Mouse (Mus musculus): ENCODE results near the gene Ivns1abp. TPM values are rescaled to one million over a fixed set of nuclear protein-coding genes. Genes with fewer than 3 reads are reported as not detected.
"Not testable (repeated sequence)": the region's sequence is repeated elsewhere in the genome, so short reads cannot be mapped to it uniquely, and the experiment has no call there.

The Ivns1abp gene
- polyA plus RNA-seq, 1 experiment from 2014 or later: 78.5 TPM

DNA sequence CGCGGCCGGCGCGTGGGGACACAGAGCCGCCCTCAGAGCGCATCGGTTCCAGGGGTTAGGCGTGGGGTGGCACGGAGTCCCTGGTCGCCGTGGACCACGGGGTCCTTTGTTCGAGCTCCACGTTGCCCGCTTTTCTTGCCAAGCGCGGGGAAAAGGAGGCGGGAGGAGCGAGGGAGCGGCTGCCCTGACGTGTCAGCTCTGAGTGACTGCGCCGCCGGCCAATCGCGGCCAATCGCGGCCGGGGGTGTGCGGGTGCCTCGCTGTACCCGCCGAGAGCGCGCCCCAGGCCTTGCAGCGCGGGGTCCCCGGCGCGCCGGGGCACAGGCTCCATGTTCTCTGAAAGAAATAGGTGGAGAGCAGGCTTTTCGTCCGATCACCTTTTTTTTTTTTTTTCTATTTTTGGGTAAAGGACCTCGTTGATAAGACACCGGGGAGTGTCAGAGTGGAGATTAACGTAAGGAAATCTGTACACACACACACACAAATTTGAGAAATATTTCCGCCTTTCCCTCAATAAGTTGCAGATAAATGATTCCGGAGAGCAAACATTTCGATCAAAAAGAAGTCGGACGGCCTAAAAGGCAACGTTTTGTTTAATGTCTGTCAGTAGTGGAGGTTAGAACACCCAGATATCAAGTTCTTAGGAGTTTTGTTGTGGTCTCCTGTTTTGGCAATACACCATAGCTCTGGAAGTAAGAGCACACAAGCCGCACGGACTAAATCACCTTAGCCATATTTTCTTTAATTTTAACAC is 1.0 kb downstream of the Ivns1abp start:
- Histone ChIP-seq H3K4me1 (ENCODE audit: control insufficient read depth, low read depth, low read length) (peaks cover 35% of the 10 kb centered on the region), H3K9ac (ENCODE audit: low read depth, low read length) (peak overlapping the region; percentile 82), H3K4me2 (ENCODE audit: low read depth, low read length) (peak overlapping the region; percentile 100), H3K27me3 (ENCODE audit: control insufficient read depth, insufficient read depth, low read depth, low read length) (no peaks in the 10 kb centered on the region), H3K27ac (ENCODE audit: low read length) (peak overlapping the region; percentile 90), H3K36me3 (ENCODE audit: control insufficient read depth, insufficient read depth) (peaks cover 8% of the 10 kb centered on the region), H3K9me3 (replicated peaks; ENCODE audit: control insufficient read depth, low read length) (no peaks in the 10 kb centered on the region), H3K4me3 (ENCODE audit: low read depth, low read length) (peak overlapping the region; percentile 81)
- WGBS (ENCODE audit: insufficient replicate concordance): under 1% methylated on average over 54 of the region's 55 CpGs
- ATAC-seq (ENCODE audit: low read depth): peak; percentile 81

DNA sequence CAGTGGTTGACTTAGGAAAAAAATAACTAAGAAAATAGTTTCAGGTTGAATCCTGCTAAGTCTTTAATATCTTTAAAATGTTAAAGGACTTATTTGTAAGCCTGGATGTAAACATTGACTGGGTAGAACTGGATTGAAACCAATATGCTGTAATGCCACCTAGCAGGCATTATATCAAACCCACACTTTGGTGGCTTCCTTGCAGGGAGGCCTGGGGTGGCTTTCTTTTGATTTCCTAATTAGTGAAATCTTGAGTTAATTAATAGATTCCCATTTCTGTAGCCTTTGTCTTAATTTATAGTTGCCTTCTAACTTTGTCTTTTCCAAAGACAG is 1.6 kb downstream of the Ivns1abp start:
- Histone ChIP-seq H3K27me3 (ENCODE audit: control insufficient read depth, insufficient read depth, low read depth, low read length) (no peaks in the 10 kb centered on the region), H3K36me3 (ENCODE audit: control insufficient read depth, insufficient read depth) (peaks cover 12% of the 10 kb centered on the region), H3K27ac (ENCODE audit: low read length) (peak overlapping the region; percentile 90), H3K9me3 (replicated peaks; ENCODE audit: control insufficient read depth, low read length) (no peaks in the 10 kb centered on the region), H3K4me2 (ENCODE audit: low read depth, low read length) (peak overlapping the region; percentile 100), H3K9ac (ENCODE audit: low read depth, low read length) (peak overlapping the region; percentile 82), H3K4me3 (ENCODE audit: low read depth, low read length) (peak overlapping the region; percentile 81), H3K4me1 (ENCODE audit: control insufficient read depth, low read depth, low read length) (peaks cover 35% of the 10 kb centered on the region)
- no peak for ATAC-seq (ENCODE audit: low read depth)

DNA sequence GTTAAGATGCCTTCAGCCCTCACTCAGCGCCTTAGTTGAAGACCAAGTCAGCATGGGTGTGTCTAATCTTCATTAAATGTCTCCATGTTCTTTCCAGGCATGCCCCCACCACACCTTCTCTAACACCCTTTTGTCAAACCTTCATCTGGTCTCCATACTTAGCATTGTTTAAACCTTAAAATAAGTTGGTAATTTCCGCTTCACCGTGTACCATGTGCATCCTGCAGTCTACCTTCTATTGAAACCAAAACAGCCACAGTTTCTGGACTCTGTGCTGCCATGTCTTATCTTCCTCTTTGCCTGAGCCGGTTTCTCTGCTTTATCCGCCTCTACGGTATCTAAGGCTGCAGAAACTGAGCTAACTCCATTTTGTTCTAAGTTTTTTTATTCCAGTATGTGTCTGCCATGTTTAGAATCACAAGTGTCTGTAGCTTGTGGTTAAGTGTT is 2.4 kb downstream of the Ivns1abp start:
- H3K9me3 ChIP-seq (replicated peaks; ENCODE audit: control insufficient read depth, low read length): no peaks in the 10 kb centered on the region
- ATAC-seq (ENCODE audit: low read depth): no peak
- peak overlapping the region; percentile 100 for H3K4me2 ChIP-seq (ENCODE audit: low read depth, low read length)
- 8% methylated on average over 6 of the region's 6 CpGs for WGBS (ENCODE audit: insufficient replicate concordance)
- no peaks in the 10 kb centered on the region for H3K27me3 ChIP-seq (ENCODE audit: control insufficient read depth, insufficient read depth, low read depth, low read length)
- H3K27ac ChIP-seq (ENCODE audit: low read length): peak overlapping the region; percentile 89
- peak overlapping the region; percentile 49 for H3K9ac ChIP-seq (ENCODE audit: low read depth, low read length)
- H3K4me1 ChIP-seq (ENCODE audit: control insufficient read depth, low read depth, low read length): peaks cover 33% of the 10 kb centered on the region
- H3K36me3 ChIP-seq (ENCODE audit: control insufficient read depth, insufficient read depth): peaks cover 20% of the 10 kb centered on the region
- H3K4me3 ChIP-seq (ENCODE audit: low read depth, low read length): peak overlapping the region; percentile 81

DNA sequence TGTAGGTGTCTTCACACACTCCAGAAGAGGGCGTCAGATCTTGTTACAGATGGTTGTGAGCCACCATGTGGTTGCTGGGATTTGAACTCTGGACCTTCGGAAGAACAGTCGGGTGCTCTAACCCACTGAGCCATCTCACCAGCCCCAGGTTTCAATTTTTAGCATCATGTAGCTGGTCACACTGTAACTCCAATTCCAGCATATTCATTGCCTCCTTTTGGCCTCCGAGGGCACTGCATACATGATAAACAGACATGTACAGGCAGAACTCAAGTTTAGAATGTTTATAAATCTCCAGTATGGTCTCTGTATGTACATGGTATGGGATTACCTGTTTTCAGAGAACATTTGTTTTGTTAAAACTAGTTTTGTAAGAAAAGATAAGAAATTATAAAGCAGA is 4.0 kb downstream of the Ivns1abp start:
- not testable (repeated sequence) for H3K27ac ChIP-seq (ENCODE audit: low read length); H3K9ac ChIP-seq (ENCODE audit: low read depth, low read length); H3K4me2 ChIP-seq (ENCODE audit: low read depth, low read length); H3K4me3 ChIP-seq (ENCODE audit: low read depth, low read length); H3K9me3 ChIP-seq (replicated peaks; ENCODE audit: control insufficient read depth, low read length); H3K27me3 ChIP-seq (ENCODE audit: control insufficient read depth, insufficient read depth, low read depth, low read length); ATAC-seq (ENCODE audit: low read depth)
- Histone ChIP-seq H3K36me3 (ENCODE audit: control insufficient read depth, insufficient read depth) (peaks cover 36% of the 10 kb centered on the region), H3K4me1 (ENCODE audit: control insufficient read depth, low read depth, low read length) (peaks cover 21% of the 10 kb centered on the region)
- 70% methylated on average over 4 of the region's 4 CpGs for WGBS (ENCODE audit: insufficient replicate concordance)

DNA sequence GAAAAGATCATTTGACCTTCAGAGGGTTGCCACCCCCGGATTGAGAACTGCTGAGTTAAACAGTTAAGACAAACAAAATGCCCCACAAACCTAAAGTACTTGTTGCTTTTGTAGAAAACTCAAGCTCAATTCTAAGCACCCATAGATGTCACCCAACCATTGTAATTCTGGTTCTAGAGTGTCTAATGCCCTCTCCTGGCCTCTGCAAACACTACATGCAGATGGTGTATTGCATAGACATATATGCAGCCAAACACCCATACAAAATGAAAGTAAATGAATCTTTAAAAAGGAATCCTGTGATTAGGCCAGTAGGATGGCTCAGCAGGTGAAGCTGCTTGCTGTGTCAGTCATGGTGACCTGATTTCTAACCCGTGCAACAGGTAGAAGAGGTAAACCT is 8.6 kb downstream of the Ivns1abp start:
- Histone ChIP-seq H3K9me3 (replicated peaks; ENCODE audit: control insufficient read depth, low read length) (no peaks in the 10 kb centered on the region), H3K4me3 (ENCODE audit: low read depth, low read length) (no peak overlapping the region), H3K4me2 (ENCODE audit: low read depth, low read length) (no peak overlapping the region), H3K27ac (ENCODE audit: low read length) (no peak overlapping the region), H3K36me3 (ENCODE audit: control insufficient read depth, insufficient read depth) (peaks cover 72% of the 10 kb centered on the region), H3K9ac (ENCODE audit: low read depth, low read length) (no peak overlapping the region), H3K27me3 (ENCODE audit: control insufficient read depth, insufficient read depth, low read depth, low read length) (no peaks in the 10 kb centered on the region), H3K4me1 (ENCODE audit: control insufficient read depth, low read depth, low read length) (peaks cover 6% of the 10 kb centered on the region)
- ATAC-seq (ENCODE audit: low read depth): no peak
- 69% methylated on average over 2 of the region's 2 CpGs for WGBS (ENCODE audit: insufficient replicate concordance)

DNA sequence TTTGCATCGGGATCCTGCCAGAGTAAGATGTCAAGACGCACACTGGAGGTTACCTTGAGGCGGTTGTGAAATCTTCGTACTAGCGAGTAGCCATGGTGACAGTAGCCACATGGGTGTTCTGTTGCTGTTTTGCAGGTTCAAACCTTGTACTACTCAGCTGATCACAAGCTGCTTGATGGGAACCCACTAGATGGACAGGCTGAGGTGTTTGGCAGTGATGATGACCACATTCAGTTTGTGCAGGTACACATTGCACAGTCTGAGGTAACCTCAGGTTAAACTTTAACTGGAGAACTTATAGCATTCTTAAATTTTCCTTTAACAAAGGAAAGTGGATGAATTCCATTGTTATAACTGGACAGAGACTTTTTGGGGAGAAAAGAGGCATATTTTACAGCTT is 11.7 kb downstream of the Ivns1abp start:
- ATAC-seq (ENCODE audit: low read depth): peak; percentile 86

DNA sequence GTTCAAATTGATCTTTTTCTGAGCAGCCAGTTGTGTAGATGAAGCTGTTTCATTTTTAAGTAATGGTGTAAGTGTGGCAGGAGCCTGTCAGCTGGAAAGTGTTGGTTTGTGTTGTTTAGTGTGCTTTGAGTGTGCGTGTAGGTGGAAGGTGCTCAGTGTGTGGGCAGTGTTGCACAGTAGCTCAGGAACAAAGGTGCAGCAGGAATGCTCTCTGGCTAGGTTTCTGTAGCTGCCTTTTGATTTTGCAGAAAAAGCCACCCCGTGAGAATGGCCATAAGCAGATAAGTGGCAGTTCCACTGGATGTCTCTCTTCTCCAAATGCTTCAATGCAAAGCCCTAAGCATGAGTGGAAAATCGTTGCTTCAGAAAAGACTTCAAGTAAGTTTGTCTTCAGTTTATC is 15.1 kb downstream of the Ivns1abp start:
- WGBS (ENCODE audit: insufficient replicate concordance): 73% methylated on average over 3 of the region's 3 CpGs
- ATAC-seq (ENCODE audit: low read depth): no peak
- H3K9me3 ChIP-seq (replicated peaks; ENCODE audit: control insufficient read depth, low read length): no peaks in the 10 kb centered on the region
- H3K36me3 ChIP-seq (ENCODE audit: control insufficient read depth, insufficient read depth): peaks cover 76% of the 10 kb centered on the region
- no peak overlapping the region for H3K4me3 ChIP-seq (ENCODE audit: low read depth, low read length)
- no peak overlapping the region for H3K9ac ChIP-seq (ENCODE audit: low read depth, low read length)
- H3K4me2 ChIP-seq (ENCODE audit: low read depth, low read length): no peak overlapping the region
- H3K4me1 ChIP-seq (ENCODE audit: control insufficient read depth, low read depth, low read length): no peaks in the 10 kb centered on the region
- H3K27ac ChIP-seq (ENCODE audit: low read length): no peak overlapping the region
- H3K27me3 ChIP-seq (ENCODE audit: control insufficient read depth, insufficient read depth, low read depth, low read length): no peaks in the 10 kb centered on the region

More for the DNA sequence above, 11.7 kb downstream of the Ivns1abp start:
- H3K27me3 ChIP-seq (ENCODE audit: control insufficient read depth, insufficient read depth, low read depth, low read length): no peaks in the 10 kb centered on the region
- H3K4me3 ChIP-seq (ENCODE audit: low read depth, low read length): no peak overlapping the region
- WGBS (ENCODE audit: insufficient replicate concordance): 79% methylated on average over 5 of the region's 5 CpGs
- H3K9me3 ChIP-seq (replicated peaks; ENCODE audit: control insufficient read depth, low read length): no peaks in the 10 kb centered on the region
- H3K36me3 ChIP-seq (ENCODE audit: control insufficient read depth, insufficient read depth): peaks cover 84% of the 10 kb centered on the region
- no peak overlapping the region for H3K27ac ChIP-seq (ENCODE audit: low read length)
- H3K4me2 ChIP-seq (ENCODE audit: low read depth, low read length): no peak overlapping the region
- no peak overlapping the region for H3K9ac ChIP-seq (ENCODE audit: low read depth, low read length)
- H3K4me1 ChIP-seq (ENCODE audit: control insufficient read depth, low read depth, low read length): no peaks in the 10 kb centered on the region

DNA sequence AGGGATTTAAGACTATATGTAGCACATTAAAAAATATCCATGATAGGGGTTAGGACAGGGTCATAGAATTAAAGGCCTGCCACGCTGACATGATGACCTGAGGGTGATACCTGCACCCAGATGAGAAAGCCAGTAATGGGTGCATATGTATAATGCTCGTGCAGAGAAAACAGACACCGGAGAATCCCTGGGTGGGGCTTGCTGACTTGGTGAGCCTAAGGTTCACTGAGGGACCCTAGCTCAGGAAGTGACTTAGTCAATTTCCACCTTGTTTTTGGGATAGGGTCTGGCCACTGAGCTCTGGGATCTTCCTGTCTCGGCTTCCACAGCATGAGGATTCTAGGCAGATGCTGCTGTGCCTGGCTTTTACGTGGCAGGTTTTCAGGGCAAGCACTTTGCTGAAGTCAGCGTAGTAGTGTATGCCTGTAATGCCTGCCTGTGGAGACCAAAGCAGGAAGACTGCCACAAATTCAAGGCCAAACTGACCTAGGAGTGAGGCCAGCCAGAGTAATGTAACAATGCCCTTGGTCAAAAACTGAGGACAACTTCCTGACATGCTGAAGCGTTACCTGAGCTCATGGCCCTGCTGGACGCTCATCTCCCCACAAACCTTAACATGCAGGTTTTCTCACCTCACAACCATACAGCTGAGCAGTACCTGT is 22.8 kb downstream of the Ivns1abp start:
- no peak for ATAC-seq (ENCODE audit: low read depth)
- H3K27me3 ChIP-seq (ENCODE audit: control insufficient read depth, insufficient read depth, low read depth, low read length): no peaks in the 10 kb centered on the region

DNA sequence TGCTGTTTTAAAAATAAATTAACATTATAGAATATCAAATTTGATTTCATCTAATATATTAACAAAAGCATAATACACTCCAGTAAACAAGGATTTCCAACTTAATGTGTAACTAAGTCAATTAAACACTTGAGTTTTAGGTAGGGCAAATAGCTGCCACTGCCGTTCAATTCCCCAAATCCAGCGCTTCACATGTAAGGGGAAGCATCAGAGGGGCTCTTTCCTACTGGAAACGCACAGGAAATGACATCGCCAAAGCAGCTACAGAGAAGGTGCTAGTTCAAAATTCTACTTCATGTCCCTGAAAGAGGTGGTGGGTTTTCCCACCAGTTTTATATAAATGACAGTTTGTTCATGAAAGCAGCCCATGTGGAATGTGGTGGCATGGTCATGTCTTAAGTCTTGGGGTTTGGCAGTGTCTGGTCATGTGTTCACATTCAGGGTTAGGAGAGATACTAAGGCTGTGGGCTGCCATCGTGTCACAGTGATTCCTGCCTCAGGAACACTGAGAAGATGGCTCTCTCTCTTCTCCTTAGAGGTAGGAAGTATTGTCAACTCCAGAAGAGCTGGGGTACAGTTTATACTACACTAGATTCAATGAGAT is 23.5 kb downstream of the Ivns1abp start:
- Histone ChIP-seq H3K4me3 (ENCODE audit: low read depth, low read length) (no peak overlapping the region), H3K9me3 (replicated peaks; ENCODE audit: control insufficient read depth, low read length) (no peaks in the 10 kb centered on the region), H3K4me1 (ENCODE audit: control insufficient read depth, low read depth, low read length) (no peaks in the 10 kb centered on the region), H3K9ac (ENCODE audit: low read depth, low read length) (no peak overlapping the region), H3K27ac (ENCODE audit: low read length) (no peak overlapping the region), H3K27me3 (ENCODE audit: control insufficient read depth, insufficient read depth, low read depth, low read length) (no peaks in the 10 kb centered on the region), H3K36me3 (ENCODE audit: control insufficient read depth, insufficient read depth) (peaks cover 33% of the 10 kb centered on the region), H3K4me2 (ENCODE audit: low read depth, low read length) (no peak overlapping the region)
- 80% methylated on average over 5 of the region's 5 CpGs for WGBS (ENCODE audit: insufficient replicate concordance)
- no peak for ATAC-seq (ENCODE audit: low read depth)

More for the DNA sequence above, 22.8 kb downstream of the Ivns1abp start:
- Histone ChIP-seq H3K9me3 (replicated peaks; ENCODE audit: control insufficient read depth, low read length) (no peaks in the 10 kb centered on the region), H3K4me2 (ENCODE audit: low read depth, low read length) (no peak overlapping the region), H3K4me3 (ENCODE audit: low read depth, low read length) (no peak overlapping the region), H3K36me3 (ENCODE audit: control insufficient read depth, insufficient read depth) (peaks cover 39% of the 10 kb centered on the region), H3K4me1 (ENCODE audit: control insufficient read depth, low read depth, low read length) (no peaks in the 10 kb centered on the region), H3K9ac (ENCODE audit: low read depth, low read length) (no peak overlapping the region), H3K27ac (ENCODE audit: low read length) (no peak overlapping the region)
- 81% methylated on average over 8 of the region's 8 CpGs for WGBS (ENCODE audit: insufficient replicate concordance)

Data from liver, embryonic 16.5 days (tissue).